Mouse (Mus musculus) hindbrain, embryonic 14.5 days (tissue): ENCODE data around the gene Atp6v1b1. TPM values are rescaled to one million over a fixed set of nuclear protein-coding genes. Genes with fewer than 3 reads are reported as not detected.

Experiments used
- ATAC-seq: fragments of 200-750 bp; cut with Nextera tagmentation; 2 replicates; pipeline ENCODE4 v1.8.0; 2017; ENCODE audit warnings: moderate number of reproducible peaks, mild to moderate bottlenecking, moderate TSS enrichment, moderate library complexity; ENCODE audit not compliant: low FRiP score
- DNase-seq: peaks from one replicate; pipeline ENCODE4 v3.0.0-alpha.2; 2015; ENCODE audit warnings: low spot score
- H3K27ac ChIP-seq: fragments of 300-500 bp; sonication (generic); 2 replicates; pipeline ENCODE4 v1.5.1; 2014; ENCODE audit warnings: mild to moderate bottlenecking, moderate library complexity
- H3K27me3 ChIP-seq: fragments of 300-500 bp; sonication (generic); 2 replicates; pipeline ENCODE4 v1.6.1; 2014; ENCODE audit warnings: mild to moderate bottlenecking, low read length, mixed read lengths; ENCODE audit not compliant: control insufficient read depth, insufficient read depth
- H3K36me3 ChIP-seq: fragments of 300-500 bp; sonication (generic); replicated peaks from 2 replicates; pipeline ENCODE4 v1.6.1; 2014; ENCODE audit not compliant: control insufficient read depth, insufficient read depth
- H3K4me1 ChIP-seq: fragments of 300-500 bp; sonication (generic); replicated peaks from 2 replicates; pipeline ENCODE4 v1.6.1; 2014; ENCODE audit warnings: antibody characterized with exemption, low read length, mixed read lengths; ENCODE audit not compliant: control insufficient read depth, insufficient read depth
- H3K4me2 ChIP-seq: fragments of 300-500 bp; sonication (generic); replicated peaks from 2 replicates; pipeline ENCODE4 v1.6.1; 2014; ENCODE audit warnings: mild to moderate bottlenecking, moderate library complexity
- H3K4me3 ChIP-seq: fragments of 300-500 bp; sonication (generic); replicated peaks from 2 replicates; pipeline ENCODE4 v1.5.1; 2014; ENCODE audit warnings: mild to moderate bottlenecking, low read length
- H3K9ac ChIP-seq: fragments of 300-500 bp; sonication (generic); 2 replicates; pipeline ENCODE4 v1.6.1; 2014
- H3K9me3 ChIP-seq: fragments of 300-500 bp; sonication (generic); 2 replicates; pipeline ENCODE4 v1.6.1; 2016; ENCODE audit warnings: low read length; ENCODE audit not compliant: control insufficient read depth
- WGBS: fragments of 180-500 bp; shearing (Covaris S2); extraction: QIAGEN DNeasy Blood & Tissue Kit; methylation state at CpG from one replicate; pipeline ENCODE4 v1.1.7; 2014; 5-methylcytosine and 5-hydroxymethylcytosine counted together
- polyA plus RNA-seq: library from polyadenylated mRNA; unstranded; fragments of >200 nt; fragmentation: Nextera tagmentation; extraction: Ambion mirVana; gene quantifications from 2 replicates; pipeline ENCODE4 v1.2.1, GENCODE M21; 2014

Gene Atp6v1b1
- polyA plus RNA-seq, result not detected in 2 replicates

DNA sequence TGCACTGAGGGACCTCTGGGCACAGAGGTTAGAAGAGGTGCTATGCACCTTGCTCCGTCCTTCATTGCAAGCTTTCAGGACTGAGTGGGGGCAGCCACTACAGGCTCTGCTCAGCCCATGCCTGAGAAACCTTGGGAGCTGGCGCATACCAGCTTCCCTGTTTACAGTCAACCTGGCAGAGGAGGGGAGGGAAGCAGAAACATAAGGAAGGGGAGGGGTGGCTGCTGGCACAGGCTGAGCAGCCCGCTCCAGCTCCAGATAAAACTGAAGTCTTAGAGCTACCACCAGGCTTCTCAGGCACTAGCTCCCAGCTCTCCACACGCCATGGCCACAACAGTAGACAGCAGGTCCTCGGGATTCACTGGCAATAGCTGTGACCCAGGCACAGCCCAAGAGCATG is at the start of gene Atp6v1b1:
Atp6v1b1 (plus strand) TSS at position 230 of the 400 bp plus-strand sequence.
- no peak within 1 kb of the TSS for H3K4me2 ChIP-seq
- H3K9ac ChIP-seq, result no peak within 1 kb of the TSS
- ATAC-seq, result no peak
- H3K4me3 ChIP-seq, result no peak within 1 kb of the TSS
- no peaks in the 10 kb centered on the region for H3K36me3 ChIP-seq
- H3K27me3 ChIP-seq, result no peaks in the 10 kb centered on the region
- no peaks in the 10 kb centered on the region for H3K9me3 ChIP-seq
- H3K4me1 ChIP-seq, result no peaks in the 10 kb centered on the region
- DNase-seq, result no peak
- 65% methylated on average over 5 of the region's 5 CpGs for WGBS
- no peak within 1 kb of the TSS for H3K27ac ChIP-seq

DNA sequence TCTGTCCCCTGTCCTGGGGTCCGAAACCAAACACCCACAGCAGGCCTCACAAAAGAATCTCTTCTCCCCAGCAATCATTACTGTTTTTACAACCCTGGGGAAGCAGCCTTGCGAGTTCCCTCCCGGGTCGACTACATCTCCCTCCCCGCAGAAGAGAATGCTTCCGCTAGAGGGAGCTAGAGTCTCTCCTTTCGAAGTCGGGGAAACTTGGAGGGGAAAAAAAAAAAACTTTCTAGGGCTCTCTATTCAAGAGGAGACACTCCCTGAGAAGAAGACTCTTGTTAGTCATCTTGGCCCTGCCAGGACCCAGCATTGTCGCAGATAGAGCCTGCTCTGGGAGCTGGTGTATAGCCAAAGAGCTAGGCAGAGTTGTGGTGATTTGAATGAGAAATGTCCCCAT is 49.0 kb upstream of the Atp6v1b1 start:
- WGBS, result 0% methylated on average over 9 of the region's 9 CpGs
- no peaks in the 10 kb centered on the region for H3K36me3 ChIP-seq
- H3K9ac ChIP-seq, result no peak overlapping the region
- no peaks in the 10 kb centered on the region for H3K9me3 ChIP-seq
- H3K4me1 ChIP-seq, result no peaks in the 10 kb centered on the region
- H3K4me2 ChIP-seq, result no peak overlapping the region
- no peak for ATAC-seq
- H3K27me3 ChIP-seq, result peaks cover 96% of the 10 kb centered on the region
- no peak overlapping the region for H3K4me3 ChIP-seq
- DNase-seq, result peak; percentile 85
- H3K27ac ChIP-seq, result no peak overlapping the region

DNA sequence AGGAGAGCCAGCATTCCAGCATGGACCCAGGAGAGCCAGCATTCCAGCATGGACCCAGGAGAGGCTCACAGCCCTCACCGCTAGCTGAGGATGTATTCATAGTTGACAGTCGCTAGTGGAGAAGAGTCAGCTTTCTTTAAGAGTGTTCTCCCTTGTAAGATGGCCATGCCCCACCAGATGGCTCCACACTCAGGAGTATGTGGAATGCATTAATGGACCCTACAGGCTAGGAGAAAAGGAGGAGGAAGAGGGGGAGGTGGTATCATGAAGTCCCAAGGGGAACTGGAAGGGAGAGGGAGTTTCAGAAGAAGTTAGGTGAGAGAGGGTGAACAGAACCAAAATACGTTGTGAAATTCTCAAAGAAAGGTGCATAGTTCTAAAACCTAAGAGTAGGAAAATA is 47.1 kb upstream of the Atp6v1b1 start:
- no peak for ATAC-seq
- Histone ChIP-seq H3K4me2 (no peak overlapping the region), H3K4me1 (no peaks in the 10 kb centered on the region), H3K9me3 (no peaks in the 10 kb centered on the region), H3K4me3 (no peak overlapping the region), H3K9ac (no peak overlapping the region), H3K36me3 (no peaks in the 10 kb centered on the region), H3K27me3 (peaks cover 99% of the 10 kb centered on the region), H3K27ac (no peak overlapping the region)
- no peak for DNase-seq
- 5% methylated on average over 3 of the region's 3 CpGs for WGBS

DNA sequence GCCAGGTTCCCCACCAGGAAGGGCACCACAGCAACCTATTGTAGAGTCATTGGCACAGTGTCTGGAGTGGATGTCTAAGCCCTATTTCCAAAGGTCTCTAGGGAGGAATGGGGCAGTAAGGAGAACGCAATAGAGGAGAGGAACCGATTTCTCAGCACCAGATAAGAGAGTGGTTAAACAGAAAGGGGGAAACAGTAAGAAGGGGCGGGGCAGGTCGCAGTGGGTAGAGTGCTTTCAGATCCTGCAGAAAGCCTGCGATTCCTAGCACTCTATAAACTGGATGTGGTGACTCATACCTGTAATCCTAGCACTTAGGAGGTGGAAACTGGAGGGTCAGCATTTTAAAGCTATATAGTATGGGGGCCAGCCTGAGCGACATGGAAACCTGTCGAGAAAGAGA is 46.1 kb upstream of the Atp6v1b1 start:
- Histone ChIP-seq H3K9ac (no peak overlapping the region), H3K4me1 (no peaks in the 10 kb centered on the region), H3K4me3 (no peak overlapping the region), H3K27me3 (peaks cover 98% of the 10 kb centered on the region), H3K27ac (no peak overlapping the region), H3K9me3 (no peaks in the 10 kb centered on the region), H3K4me2 (no peak overlapping the region), H3K36me3 (no peaks in the 10 kb centered on the region)
- ATAC-seq (no peak), DNase-seq (no peak)
- WGBS, result 0% methylated on average over 7 of the region's 7 CpGs

DNA sequence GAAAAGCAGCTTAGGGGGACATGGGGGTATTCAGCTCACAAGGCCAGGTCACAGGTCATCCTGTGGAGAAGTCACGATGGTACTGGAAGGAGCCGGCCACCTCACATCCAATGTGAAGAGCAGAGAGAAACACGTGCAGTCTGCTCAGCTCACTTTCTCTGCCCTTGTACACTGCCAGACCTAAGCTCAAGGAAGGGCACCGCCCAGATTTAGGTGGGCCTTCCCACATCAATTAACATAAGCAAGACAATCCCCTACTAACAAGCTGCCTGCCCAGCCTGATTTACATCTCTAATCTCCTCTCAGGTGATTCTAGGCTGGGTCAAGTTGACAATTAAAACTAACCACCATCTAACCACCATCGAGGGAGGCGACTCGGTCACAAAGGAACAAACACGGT is 44.9 kb upstream of the Atp6v1b1 start:
- DNase-seq (no peak), ATAC-seq (no peak)
- Histone ChIP-seq H3K4me1 (no peaks in the 10 kb centered on the region), H3K36me3 (no peaks in the 10 kb centered on the region), H3K9ac (no peak overlapping the region), H3K9me3 (no peaks in the 10 kb centered on the region), H3K27me3 (peaks cover 93% of the 10 kb centered on the region), H3K27ac (no peak overlapping the region), H3K4me2 (no peak overlapping the region), H3K4me3 (no peak overlapping the region)
- WGBS, result 4% methylated on average over 8 of the region's 8 CpGs

DNA sequence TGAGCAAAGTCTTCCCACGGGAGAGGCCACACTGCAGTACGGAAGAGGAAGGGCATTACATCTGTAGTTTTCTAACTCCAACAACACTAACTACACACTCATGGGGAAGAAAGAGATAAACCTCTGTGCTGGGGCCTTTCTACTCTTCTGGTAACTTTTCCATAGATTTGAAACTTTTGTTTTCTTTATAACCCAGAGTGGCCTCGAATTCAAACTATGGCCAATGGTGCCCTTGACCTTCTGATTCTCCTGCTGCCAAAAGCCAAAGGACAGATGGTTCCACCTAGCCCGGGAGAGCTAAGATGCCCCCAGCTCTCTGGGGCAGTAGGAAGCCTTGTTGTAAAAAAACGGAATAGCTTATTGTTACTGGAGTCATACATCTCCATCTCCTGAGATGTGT is 42.8 kb upstream of the Atp6v1b1 start:
- no peak overlapping the region for H3K27ac ChIP-seq
- H3K4me2 ChIP-seq, result no peak overlapping the region
- no peaks in the 10 kb centered on the region for H3K9me3 ChIP-seq
- no peak overlapping the region for H3K4me3 ChIP-seq
- ATAC-seq (no peak), DNase-seq (no peak)
- peaks cover 93% of the 10 kb centered on the region for H3K27me3 ChIP-seq
- H3K9ac ChIP-seq, result no peak overlapping the region
- 4% methylated on average over 5 of the region's 5 CpGs for WGBS
- H3K36me3 ChIP-seq, result no peaks in the 10 kb centered on the region
- H3K4me1 ChIP-seq, result no peaks in the 10 kb centered on the region

DNA sequence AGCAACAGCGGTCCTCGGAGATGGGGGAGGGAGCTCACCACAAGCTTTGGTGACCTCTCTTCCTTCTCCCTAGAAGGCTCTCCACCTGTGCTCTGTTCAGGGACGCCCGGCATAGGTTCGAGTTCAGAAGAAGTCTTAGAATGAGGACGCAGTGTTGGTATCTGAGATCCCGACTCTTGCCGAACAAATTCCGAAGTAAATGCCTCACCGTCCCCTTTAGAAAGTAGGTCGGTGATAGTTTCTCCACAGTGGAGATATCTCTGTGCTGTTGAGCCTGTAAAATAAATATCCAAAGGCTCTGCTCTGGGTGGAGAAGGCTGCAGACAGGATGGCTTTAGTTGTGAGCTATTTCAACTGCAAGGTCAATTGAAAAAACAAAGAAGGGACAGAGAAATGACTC is 41.8 kb upstream of the Atp6v1b1 start:
- DNase-seq (no peak), ATAC-seq (no peak)
- Histone ChIP-seq H3K4me1 (no peaks in the 10 kb centered on the region), H3K4me2 (no peak overlapping the region), H3K27ac (no peak overlapping the region), H3K27me3 (peaks cover 93% of the 10 kb centered on the region), H3K36me3 (no peaks in the 10 kb centered on the region), H3K4me3 (no peak overlapping the region), H3K9ac (no peak overlapping the region), H3K9me3 (no peaks in the 10 kb centered on the region)
- 1% methylated on average over 11 of the region's 11 CpGs for WGBS

DNA sequence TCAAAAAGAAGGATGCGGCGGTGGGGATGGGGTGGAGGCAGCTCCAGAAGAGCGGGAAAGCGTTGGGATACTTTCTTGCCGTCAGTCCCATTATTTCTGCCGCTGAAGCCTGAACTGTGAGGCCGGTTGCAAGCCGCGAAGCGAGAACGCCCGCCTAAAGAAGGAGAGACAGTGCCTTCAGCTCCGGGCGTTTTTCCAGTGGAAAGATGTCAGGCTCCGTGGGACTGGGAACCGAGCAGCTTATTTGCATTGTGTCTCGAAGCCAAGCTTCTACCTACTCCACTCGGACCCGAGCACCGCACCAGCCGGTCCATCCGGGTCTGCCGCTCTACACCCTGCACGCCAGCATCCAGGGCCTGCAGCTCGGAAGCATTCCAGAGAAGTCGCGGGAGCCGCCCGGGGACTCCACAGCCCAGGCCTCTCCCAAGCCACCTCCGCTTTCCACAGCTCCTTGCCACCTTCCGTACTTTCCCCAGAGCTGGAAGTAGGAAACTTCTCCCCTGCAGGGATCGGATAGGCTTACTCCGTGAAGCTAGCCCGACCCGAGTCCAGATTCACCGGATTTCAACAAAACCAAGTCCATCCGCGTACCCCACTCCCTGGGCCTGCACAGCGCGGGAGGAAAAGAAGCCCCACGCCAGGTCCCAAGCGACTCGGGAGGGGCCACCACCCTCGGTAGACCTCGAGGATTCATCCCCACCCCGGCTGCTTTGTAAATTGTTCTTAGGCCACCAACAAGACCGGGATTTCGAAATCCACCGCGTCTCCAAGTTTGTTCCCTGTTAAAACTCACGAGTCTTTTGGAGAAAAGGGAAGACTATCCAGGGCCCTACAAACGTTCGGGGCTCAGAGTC is 40.4 kb upstream of the Atp6v1b1 start:
- Histone ChIP-seq H3K27ac (no peak overlapping the region), H3K9me3 (no peaks in the 10 kb centered on the region), H3K9ac (no peak overlapping the region), H3K4me1 (no peaks in the 10 kb centered on the region), H3K36me3 (no peaks in the 10 kb centered on the region), H3K4me2 (no peak overlapping the region), H3K27me3 (peaks cover 93% of the 10 kb centered on the region), H3K4me3 (no peak overlapping the region)
- ATAC-seq (no peak), DNase-seq (no peak)
- WGBS, result under 1% methylated on average over 53 of the region's 53 CpGs

DNA sequence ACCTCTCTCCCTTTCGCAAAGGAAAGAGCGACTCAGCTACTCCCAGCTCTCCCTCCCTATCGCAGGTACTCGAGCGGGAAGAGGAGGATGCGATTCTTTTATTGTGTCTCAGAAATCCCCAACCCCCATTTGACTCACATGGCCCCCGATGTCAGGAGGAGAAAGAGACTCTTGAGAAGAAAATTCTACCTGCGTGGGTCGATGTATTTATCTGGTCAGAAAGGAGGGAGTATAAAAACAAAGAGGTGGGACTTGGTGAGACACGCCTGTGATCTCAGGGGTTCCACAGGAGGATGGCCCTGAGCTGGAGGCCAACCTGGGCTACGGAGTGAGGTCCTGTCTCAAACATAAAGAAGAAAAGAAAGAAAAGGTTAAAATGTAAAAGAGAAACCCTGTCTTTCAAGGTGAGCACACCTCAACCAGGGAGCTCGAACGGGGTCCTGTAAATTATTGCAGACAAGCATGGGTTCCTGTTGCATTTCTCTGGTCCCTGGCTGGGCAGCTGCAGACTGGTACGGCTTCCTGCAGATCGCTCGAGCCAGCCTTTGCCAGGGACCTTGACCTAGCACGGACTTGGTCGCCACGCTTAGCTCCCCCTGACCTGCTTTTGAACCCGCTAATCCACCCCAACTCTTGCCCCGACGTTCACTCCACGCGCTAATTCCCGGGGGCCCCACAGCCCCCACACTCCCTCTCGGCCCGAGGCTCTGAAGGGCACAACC is 39.6 kb upstream of the Atp6v1b1 start:
- peaks cover 93% of the 10 kb centered on the region for H3K27me3 ChIP-seq
- under 1% methylated on average over 27 of the region's 27 CpGs for WGBS
- no peaks in the 10 kb centered on the region for H3K36me3 ChIP-seq
- no peak overlapping the region for H3K4me3 ChIP-seq
- H3K4me2 ChIP-seq, result no peak overlapping the region
- DNase-seq, result no peak
- H3K9me3 ChIP-seq, result no peaks in the 10 kb centered on the region
- ATAC-seq, result no peak
- H3K9ac ChIP-seq, result no peak overlapping the region
- H3K27ac ChIP-seq, result no peak overlapping the region
- H3K4me1 ChIP-seq, result no peaks in the 10 kb centered on the region
